Mouse (Mus musculus): ENCODE results near the gene Dnaja3. TPM values are rescaled to one million over a fixed set of nuclear protein-coding genes. Genes with fewer than 3 reads are reported as not detected.

Gene Dnaja3
- polyA plus RNA-seq, 1 experiment from 2014 or later = 65.5 TPM

GRCm38 (mm10) chr16:4648416-4649023 is 8.7 kb downstream of the Dnaja3 start:
- no peaks in the 10 kb centered on the region for H3K9me3 ChIP-seq

GRCm38 (mm10) chr16:4649211-4649610 is 9.4 kb downstream of the Dnaja3 start:
- Histone ChIP-seq H3K4me3 (no peak overlapping the region), H3K4me1 (no peaks in the 10 kb centered on the region), H3K9ac (no peak overlapping the region), H3K27ac (no peak overlapping the region), H3K36me3 (replicated peaks) (peaks cover 4% of the 10 kb centered on the region; the same call in 1 of the 2 replicates), H3K4me2 (no peak overlapping the region), H3K9me3 (no peaks in the 10 kb centered on the region), H3K27me3 (replicated peaks) (no peaks in the 10 kb centered on the region)
- ATAC-seq (replicated peaks) = no peak
- WGBS = 86% methylated on average over 5 of the region's 5 CpGs

More at GRCm38 (mm10) chr16:4648416-4649023, 8.7 kb downstream of the Dnaja3 start:
- ATAC-seq (replicated peaks) = no peak
- Histone ChIP-seq H3K4me1 (0 out of 2 replicates have a peak, but pooled peaks cover 5% of the 10 kb centered on the region), H3K9ac (no peak overlapping the region), H3K27me3 (replicated peaks) (no peaks in the 10 kb centered on the region), H3K36me3 (replicated peaks) (peaks cover 4% of the 10 kb centered on the region; the same call in 1 of the 2 replicates), H3K4me3 (no peak overlapping the region), H3K27ac (no peak overlapping the region), H3K4me2 (no peak overlapping the region)
- 78% methylated on average over 28 of the region's 28 CpGs for WGBS

GRCm38 (mm10) chr16:4649692-4650091 is 9.9 kb downstream of the Dnaja3 start:
- Histone ChIP-seq H3K4me3 (no peak overlapping the region), H3K9ac (no peak overlapping the region), H3K27me3 (replicated peaks) (no peaks in the 10 kb centered on the region), H3K9me3 (no peaks in the 10 kb centered on the region), H3K4me2 (no peak overlapping the region), H3K4me1 (no peaks in the 10 kb centered on the region), H3K27ac (no peak overlapping the region), H3K36me3 (replicated peaks) (peaks cover 4% of the 10 kb centered on the region; the same call in 1 of the 2 replicates)
- ATAC-seq (replicated peaks) = no peak
- WGBS = 88% methylated on average over 11 of the region's 11 CpGs

- Histone ChIP-seq H3K9ac (no peak overlapping the region), H3K4me2 (no peak overlapping the region), H3K27ac (no peak overlapping the region), H3K27me3 (replicated peaks) (no peaks in the 10 kb centered on the region), H3K9me3 (no peaks in the 10 kb centered on the region), H3K4me3 (no peak overlapping the region), H3K36me3 (replicated peaks) (peaks cover 4% of the 10 kb centered on the region; the same call in 1 of the 2 replicates), H3K4me1 (peaks cover 4% of the 10 kb centered on the region)
- no peak for ATAC-seq (replicated peaks)
- 90% methylated on average over 3 of the region's 3 CpGs for WGBS
Observed at GRCm38 (mm10) chr16:4650161-4650560, 10.4 kb downstream of the Dnaja3 start.

GRCm38 (mm10) chr16:4651081-4651480 is 11.3 kb downstream of the Dnaja3 start:
- Histone ChIP-seq H3K27ac (no peak overlapping the region), H3K36me3 (replicated peaks) (peaks cover 4% of the 10 kb centered on the region; the same call in 1 of the 2 replicates), H3K9ac (no peak overlapping the region), H3K4me2 (no peak overlapping the region), H3K4me3 (no peak overlapping the region), H3K4me1 (peaks cover 13% of the 10 kb centered on the region), H3K27me3 (replicated peaks) (no peaks in the 10 kb centered on the region), H3K9me3 (no peaks in the 10 kb centered on the region)
- WGBS = 86% methylated on average over 1 of the region's 1 CpGs
- no peak for ATAC-seq (replicated peaks)

- no peak overlapping the region for H3K4me3 ChIP-seq
- H3K9ac ChIP-seq = no peak overlapping the region
- no peak overlapping the region for H3K4me2 ChIP-seq
- H3K9me3 ChIP-seq = no peaks in the 10 kb centered on the region
- H3K4me1 ChIP-seq = peaks cover 16% of the 10 kb centered on the region
- H3K36me3 ChIP-seq (replicated peaks) = peaks cover 4% of the 10 kb centered on the region; the same call in 1 of the 2 replicates
- no peak for ATAC-seq (replicated peaks)
- H3K27ac ChIP-seq = no peak overlapping the region
- WGBS = 80% methylated on average over 7 of the region's 7 CpGs
- no peaks in the 10 kb centered on the region for H3K27me3 ChIP-seq (replicated peaks)
Observed at GRCm38 (mm10) chr16:4651624-4652023, 11.8 kb downstream of the Dnaja3 start.

GRCm38 (mm10) chr16:4652707-4653416 is 13.1 kb downstream of the Dnaja3 start:
- Histone ChIP-seq H3K4me1 (peaks cover 16% of the 10 kb centered on the region), H3K9me3 (no peaks in the 10 kb centered on the region), H3K4me2 (no peak overlapping the region), H3K27ac (no peak overlapping the region), H3K27me3 (replicated peaks) (no peaks in the 10 kb centered on the region), H3K36me3 (replicated peaks) (peaks cover 4% of the 10 kb centered on the region; the same call in 1 of the 2 replicates), H3K4me3 (no peak overlapping the region), H3K9ac (no peak overlapping the region)
- no peak for ATAC-seq (replicated peaks)
- WGBS = 86% methylated on average over 4 of the region's 4 CpGs

GRCm38 (mm10) chr16:4654706-4655105 is 14.9 kb downstream of the Dnaja3 start:
- H3K27ac ChIP-seq = no peak overlapping the region
- H3K9ac ChIP-seq = no peak overlapping the region
- WGBS = 84% methylated on average over 10 of the region's 10 CpGs
- H3K4me2 ChIP-seq = no peak overlapping the region
- no peak for ATAC-seq (replicated peaks)
- peaks cover 4% of the 10 kb centered on the region; the same call in 1 of the 2 replicates for H3K36me3 ChIP-seq (replicated peaks)
- peaks cover 21% of the 10 kb centered on the region for H3K4me1 ChIP-seq
- no peaks in the 10 kb centered on the region for H3K27me3 ChIP-seq (replicated peaks)
- no peaks in the 10 kb centered on the region for H3K9me3 ChIP-seq
- no peak overlapping the region for H3K4me3 ChIP-seq

- peaks cover 4% of the 10 kb centered on the region; the same call in 1 of the 2 replicates for H3K36me3 ChIP-seq (replicated peaks)
- ATAC-seq (replicated peaks) = no peak
- H3K27ac ChIP-seq = peak overlapping the region; percentile 48; the same call in 1 of the 2 replicates
- H3K4me3 ChIP-seq = no peak overlapping the region
- H3K9ac ChIP-seq = no peak overlapping the region
- 63% methylated on average over 4 of the region's 4 CpGs for WGBS
- peaks cover 21% of the 10 kb centered on the region for H3K4me1 ChIP-seq
- H3K4me2 ChIP-seq = no peak overlapping the region
- no peaks in the 10 kb centered on the region for H3K9me3 ChIP-seq
- H3K27me3 ChIP-seq (replicated peaks) = no peaks in the 10 kb centered on the region
Observed at GRCm38 (mm10) chr16:4655251-4655734, 15.5 kb downstream of the Dnaja3 start.

- H3K9ac ChIP-seq = no peak overlapping the region
- H3K27ac ChIP-seq = peak overlapping the region; percentile 48; the same call in 1 of the 2 replicates
- peaks cover 8% of the 10 kb centered on the region; the same call in 1 of the 2 replicates for H3K36me3 ChIP-seq (replicated peaks)
- H3K4me1 ChIP-seq = peaks cover 21% of the 10 kb centered on the region
- no peaks in the 10 kb centered on the region for H3K27me3 ChIP-seq (replicated peaks)
- ATAC-seq (replicated peaks) = peak; percentile 76; the same call in 1 of the 2 replicates
- WGBS = 22% methylated on average over 11 of the region's 11 CpGs
- H3K4me2 ChIP-seq = no peak overlapping the region
- H3K4me3 ChIP-seq = no peak overlapping the region
- H3K9me3 ChIP-seq = no peaks in the 10 kb centered on the region
Observed at GRCm38 (mm10) chr16:4655764-4656570, 16.2 kb downstream of the Dnaja3 start.

- Histone ChIP-seq H3K4me2 (no peak overlapping the region), H3K27me3 (replicated peaks) (no peaks in the 10 kb centered on the region), H3K9ac (no peak overlapping the region), H3K36me3 (replicated peaks) (peaks cover 13% of the 10 kb centered on the region), H3K4me3 (no peak overlapping the region), H3K27ac (no peak overlapping the region), H3K9me3 (no peaks in the 10 kb centered on the region), H3K4me1 (peaks cover 21% of the 10 kb centered on the region)
- 63% methylated on average over 9 of the region's 9 CpGs for WGBS
- ATAC-seq (replicated peaks) = no peak
Observed at GRCm38 (mm10) chr16:4656571-4657081, 16.8 kb downstream of the Dnaja3 start.
